Mouse (Mus musculus) kidney, embryonic 14.5 days (tissue): ENCODE results near the gene Maf. TPM values are rescaled to one million over a fixed set of nuclear protein-coding genes. Genes with fewer than 3 reads are reported as not detected.

Source experiments
- ATAC-seq: fragments of 200-750 bp; cut with Nextera tagmentation; 2 replicates; pipeline ENCODE4 v1.8.0; 2017; ENCODE audit warnings: moderate number of reproducible peaks, mild to moderate bottlenecking, moderate TSS enrichment, moderate library complexity; ENCODE audit not compliant: low FRiP score, low TSS enrichment
- H3K27ac ChIP-seq: fragments of 300-500 bp; sonication (generic); 2 replicates; pipeline ENCODE4 v1.5.1; 2014; ENCODE audit warnings: low read depth, mild to moderate bottlenecking, low read length, moderate library complexity, mixed read lengths
- H3K27me3 ChIP-seq: fragments of 300-500 bp; sonication (generic); 2 replicates; pipeline ENCODE4 v1.6.1; 2014; ENCODE audit warnings: mild to moderate bottlenecking, low read length; ENCODE audit not compliant: control insufficient read depth, insufficient read depth
- H3K36me3 ChIP-seq: fragments of 300-500 bp; sonication (generic); 2 replicates; pipeline ENCODE4 v1.6.1; 2014; ENCODE audit warnings: low read length, mixed read lengths; ENCODE audit not compliant: control insufficient read depth, insufficient read depth
- H3K4me1 ChIP-seq: fragments of 300-500 bp; sonication (generic); 2 replicates; pipeline ENCODE4 v1.6.1; 2014; ENCODE audit warnings: low read length, mixed read lengths; ENCODE audit not compliant: control insufficient read depth, insufficient read depth
- H3K4me2 ChIP-seq: fragments of 300-500 bp; sonication (generic); replicated peaks from 2 replicates; pipeline ENCODE4 v1.6.1; 2014; ENCODE audit warnings: low read depth, mild to moderate bottlenecking, low read length
- H3K4me3 ChIP-seq: fragments of 300-500 bp; sonication (generic); 2 replicates; pipeline ENCODE4 v1.5.1; 2014; ENCODE audit warnings: mild to moderate bottlenecking, low read length
- H3K9ac ChIP-seq: fragments of 300-500 bp; sonication (generic); 2 replicates; pipeline ENCODE4 v1.6.1; 2014; ENCODE audit warnings: low read depth, mild to moderate bottlenecking, low read length, moderate library complexity
- H3K9me3 ChIP-seq: fragments of 300-500 bp; sonication (generic); 2 replicates; pipeline ENCODE4 v1.6.1; 2016; ENCODE audit warnings: low read length; ENCODE audit not compliant: control insufficient read depth
- WGBS: fragments of 180-500 bp; shearing (Covaris S2); extraction: QIAGEN DNeasy Blood & Tissue Kit; methylation state at CpG from one replicate; pipeline ENCODE4 v1.1.7; 2014; 5-methylcytosine and 5-hydroxymethylcytosine counted together
- polyA plus RNA-seq: library from polyadenylated mRNA; unstranded; fragments of >200 nt; fragmentation: Nextera tagmentation; extraction: Ambion mirVana; gene quantifications from 2 replicates; pipeline ENCODE4 v1.2.1, GENCODE M21; 2014

The Maf gene
- 11.0 and 12.7 TPM in 2 replicates for polyA plus RNA-seq

DNA sequence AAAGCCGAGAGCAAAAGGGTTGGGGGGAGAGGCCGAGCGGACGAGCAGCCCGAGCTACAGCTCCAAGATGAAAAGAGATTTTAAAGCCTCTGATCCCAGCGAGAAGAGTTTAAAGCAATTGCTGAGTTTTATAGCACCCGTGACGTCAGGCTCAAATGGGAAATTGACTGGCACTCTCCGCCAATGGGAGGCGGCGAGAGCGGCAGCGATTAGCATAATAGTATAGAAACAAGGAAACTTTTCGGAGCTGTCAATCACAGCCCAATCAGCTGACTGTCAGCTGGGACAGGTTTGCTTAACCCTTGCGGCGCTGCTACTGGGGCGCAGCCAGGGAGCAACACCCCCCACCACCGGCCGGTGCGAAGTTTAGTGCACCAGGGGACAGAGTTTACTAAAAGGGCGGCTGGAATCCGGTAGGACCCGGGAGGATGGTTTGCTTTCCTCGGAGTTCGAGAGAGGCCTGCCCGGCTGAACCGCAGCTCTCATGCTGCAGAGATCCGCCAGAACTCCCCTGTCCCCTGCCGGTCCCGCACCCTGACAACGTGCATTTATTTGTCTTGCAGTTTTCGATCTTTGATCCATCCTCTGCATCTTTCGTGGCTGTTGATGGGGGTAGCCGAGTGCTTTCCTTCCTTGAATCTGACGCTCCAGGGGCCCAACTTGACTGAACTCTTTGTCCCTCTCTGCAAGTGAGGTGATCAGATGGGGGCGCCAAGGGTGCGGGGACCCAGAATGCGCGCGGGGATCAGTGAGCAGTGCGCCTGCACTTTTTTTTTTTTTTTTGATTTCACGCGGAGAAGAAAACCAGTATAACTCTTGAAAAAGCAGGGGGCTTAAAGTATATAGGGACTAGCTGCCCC, at the start of gene Maf:
Gene Maf, minus strand, starts transcription at position 64 of the 860 bp plus-strand sequence.
- peak within 1 kb of the TSS; percentile 84 for H3K9ac ChIP-seq
- peaks cover 23% of the 10 kb centered on the region for H3K4me1 ChIP-seq
- H3K4me3 ChIP-seq, result peak within 1 kb of the TSS; percentile 74
- H3K9me3 ChIP-seq, result no peaks in the 10 kb centered on the region
- H3K27ac ChIP-seq, result peak within 1 kb of the TSS; percentile 93
- peak within 1 kb of the TSS; percentile 87 for H3K4me2 ChIP-seq
- H3K27me3 ChIP-seq, result no peaks in the 10 kb centered on the region
- peak; percentile 67 for ATAC-seq
- WGBS, result under 1% methylated on average over 43 of the region's 43 CpGs
- no peaks in the 10 kb centered on the region for H3K36me3 ChIP-seq

DNA sequence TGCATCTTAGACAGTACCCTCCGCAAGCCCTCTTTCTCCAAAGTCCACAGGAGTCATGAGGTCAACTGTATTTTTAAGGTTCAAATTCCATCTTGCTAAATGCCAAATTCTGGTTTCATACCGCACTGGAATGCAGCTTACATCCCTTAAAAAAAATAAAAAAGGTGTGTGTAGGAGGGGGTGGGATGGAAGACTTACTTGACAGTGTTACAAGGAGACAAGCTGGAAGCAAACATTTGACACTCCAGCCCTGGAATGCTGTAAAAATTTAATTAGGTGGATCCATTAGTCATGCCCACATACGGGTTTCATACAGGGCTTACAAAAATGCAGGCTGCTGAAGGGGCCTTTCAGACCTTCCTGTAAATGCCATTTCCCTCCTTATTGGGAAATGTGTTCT, 49.4 kb upstream of the Maf start:
- WGBS, result 47% methylated on average over 3 of the region's 3 CpGs
- no peak for ATAC-seq

DNA sequence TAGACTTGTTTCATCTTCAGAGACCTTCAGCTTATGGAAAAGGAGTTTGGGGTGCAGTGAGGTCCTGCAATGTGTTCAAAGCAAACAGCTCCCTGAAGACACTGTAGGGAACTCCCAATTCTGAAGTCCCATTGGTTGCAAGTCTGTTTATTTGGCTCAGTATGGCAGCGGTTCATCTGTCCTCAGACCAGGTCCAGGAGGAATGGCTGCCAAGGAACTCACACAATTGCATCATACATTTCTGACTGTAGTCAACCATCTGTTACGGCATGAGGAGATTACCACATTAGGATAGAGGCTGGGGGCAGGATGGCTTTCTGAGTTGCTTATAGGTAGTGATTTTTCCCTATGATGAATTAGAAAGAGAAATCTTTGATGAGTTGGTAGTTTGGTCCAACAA, 48.4 kb upstream of the Maf start:
- no peak for ATAC-seq

More for the DNA sequence above, 49.4 kb upstream of the Maf start:
- no peak overlapping the region for H3K4me3 ChIP-seq
- no peaks in the 10 kb centered on the region for H3K27me3 ChIP-seq
- H3K4me1 ChIP-seq, result no peaks in the 10 kb centered on the region
- H3K9ac ChIP-seq, result no peak overlapping the region
- H3K36me3 ChIP-seq, result no peaks in the 10 kb centered on the region
- H3K9me3 ChIP-seq, result no peaks in the 10 kb centered on the region
- no peak overlapping the region for H3K4me2 ChIP-seq
- no peak overlapping the region for H3K27ac ChIP-seq

DNA sequence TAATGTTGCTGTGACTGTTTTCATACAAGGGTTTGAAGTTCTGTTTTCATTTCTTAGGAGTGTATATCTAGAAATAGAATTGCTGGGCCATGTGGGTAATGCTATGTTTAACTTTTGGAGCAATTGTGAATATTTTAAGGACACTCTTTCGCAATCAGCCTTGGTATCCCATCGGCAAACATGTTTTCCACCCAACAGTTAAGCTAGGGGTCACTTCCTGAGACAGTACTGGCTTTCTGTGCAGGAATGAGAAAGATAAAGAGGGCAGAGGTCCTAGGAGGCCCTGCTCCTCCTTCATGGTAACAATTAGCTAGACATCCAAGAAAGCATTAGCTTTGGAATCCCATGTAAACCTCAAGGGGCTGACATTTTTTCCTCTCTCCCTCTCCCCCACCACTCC, 47.1 kb upstream of the Maf start:
- WGBS, result 63% methylated on average over 2 of the region's 2 CpGs
- Histone ChIP-seq H3K36me3 (no peaks in the 10 kb centered on the region), H3K4me1 (no peaks in the 10 kb centered on the region), H3K27me3 (no peaks in the 10 kb centered on the region), H3K4me3 (no peak overlapping the region), H3K4me2 (no peak overlapping the region), H3K9me3 (no peaks in the 10 kb centered on the region), H3K9ac (no peak overlapping the region), H3K27ac (no peak overlapping the region)
- ATAC-seq, result no peak

More for the DNA sequence above, 48.4 kb upstream of the Maf start:
- no peaks in the 10 kb centered on the region for H3K4me1 ChIP-seq
- no peak overlapping the region for H3K4me2 ChIP-seq
- H3K27me3 ChIP-seq, result no peaks in the 10 kb centered on the region
- 93% methylated on average over 2 of the region's 2 CpGs for WGBS
- no peak overlapping the region for H3K9ac ChIP-seq
- no peaks in the 10 kb centered on the region for H3K9me3 ChIP-seq
- no peak overlapping the region for H3K4me3 ChIP-seq
- no peak overlapping the region for H3K27ac ChIP-seq
- no peaks in the 10 kb centered on the region for H3K36me3 ChIP-seq

DNA sequence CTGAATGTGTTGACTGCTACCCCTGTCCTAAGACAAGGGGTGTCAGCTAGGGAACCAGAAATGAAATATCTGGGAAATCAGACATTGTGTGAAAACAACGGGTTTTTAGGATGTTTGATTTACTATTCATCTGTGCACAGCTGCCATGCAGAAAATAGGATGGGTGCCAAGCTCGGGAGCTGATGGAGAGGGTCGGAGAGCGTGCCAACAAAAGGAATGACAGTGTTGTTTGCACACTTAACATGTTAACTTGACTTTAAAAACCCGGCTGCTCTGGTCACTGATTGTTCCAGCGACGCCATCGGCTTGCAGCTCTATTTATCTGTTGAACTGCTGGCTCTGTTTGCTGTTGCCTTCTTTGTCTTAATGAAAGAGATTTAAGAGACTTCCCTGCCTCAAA, 46.2 kb upstream of the Maf start:
- 83% methylated on average over 8 of the region's 8 CpGs for WGBS
- Histone ChIP-seq H3K27me3 (no peaks in the 10 kb centered on the region), H3K9ac (no peak overlapping the region), H3K4me1 (no peaks in the 10 kb centered on the region), H3K9me3 (no peaks in the 10 kb centered on the region), H3K4me2 (no peak overlapping the region), H3K27ac (no peak overlapping the region), H3K4me3 (no peak overlapping the region), H3K36me3 (no peaks in the 10 kb centered on the region)
- no peak for ATAC-seq

DNA sequence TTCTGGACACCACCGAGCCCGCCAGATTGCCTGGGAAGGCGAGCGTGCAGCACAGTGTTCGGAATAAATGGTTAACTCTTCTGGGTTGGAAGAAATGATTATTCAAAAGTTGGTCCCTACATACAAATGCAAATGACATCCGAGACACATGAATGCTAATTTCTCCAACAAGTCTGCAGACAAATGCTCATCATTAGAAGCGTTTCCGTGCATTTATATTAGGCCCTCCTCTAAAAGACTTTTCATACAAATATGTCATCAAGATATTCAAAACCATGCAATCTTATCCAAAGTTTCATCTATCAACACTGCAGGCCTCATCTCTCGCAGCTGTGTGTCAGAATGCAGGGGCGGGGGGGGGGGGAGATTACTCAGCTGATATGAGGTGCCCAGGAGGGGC, 39.8 kb upstream of the Maf start:
- WGBS, result 91% methylated on average over 10 of the region's 10 CpGs
- ATAC-seq, result no peak
- Histone ChIP-seq H3K27me3 (no peaks in the 10 kb centered on the region), H3K27ac (no peak overlapping the region), H3K4me2 (no peak overlapping the region), H3K4me3 (no peak overlapping the region), H3K4me1 (no peaks in the 10 kb centered on the region), H3K9ac (no peak overlapping the region), H3K36me3 (no peaks in the 10 kb centered on the region), H3K9me3 (no peaks in the 10 kb centered on the region)

DNA sequence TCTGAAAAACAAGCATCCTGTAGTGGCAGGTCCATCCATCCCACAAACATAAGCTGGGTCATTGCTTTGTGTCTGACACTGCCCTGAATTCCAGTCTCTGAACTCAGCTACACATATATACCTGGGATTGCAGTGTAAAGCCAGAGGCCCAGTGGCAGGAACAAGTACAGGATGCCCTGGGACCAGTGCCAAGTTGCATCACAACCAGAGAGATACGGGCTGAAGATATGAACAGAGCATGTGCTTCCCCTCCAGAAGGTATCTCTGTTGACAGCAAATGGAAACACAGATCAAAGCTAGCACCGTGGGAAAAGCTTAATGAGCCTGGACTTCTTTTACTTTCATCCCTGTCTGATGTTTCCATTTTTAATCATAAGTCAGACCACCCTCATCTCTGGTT, 38.1 kb upstream of the Maf start:
- Histone ChIP-seq H3K36me3 (no peaks in the 10 kb centered on the region), H3K4me3 (no peak overlapping the region), H3K27ac (no peak overlapping the region), H3K27me3 (no peaks in the 10 kb centered on the region), H3K4me2 (no peak overlapping the region), H3K4me1 (no peaks in the 10 kb centered on the region), H3K9ac (no peak overlapping the region), H3K9me3 (no peaks in the 10 kb centered on the region)
- 58% methylated on average over 2 of the region's 2 CpGs for WGBS
- ATAC-seq, result no peak

DNA sequence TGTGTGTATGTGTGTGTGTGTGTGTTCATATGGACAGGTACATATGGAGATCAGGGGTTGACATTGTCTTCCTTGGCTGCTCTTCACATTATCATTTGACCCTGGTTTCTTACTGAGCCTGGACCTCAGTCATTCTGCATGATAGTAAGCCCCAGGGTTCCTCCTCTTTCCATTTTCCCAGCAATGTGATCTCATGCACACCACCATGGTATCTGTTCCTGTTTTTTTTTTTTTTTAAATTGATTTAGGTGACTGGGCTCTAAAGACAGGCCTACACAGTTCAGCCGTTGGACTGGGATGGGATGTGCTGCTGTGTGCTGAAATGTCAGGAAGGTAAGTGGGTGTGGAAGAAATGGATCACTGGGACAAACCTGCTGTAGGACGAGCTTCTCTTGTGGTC, 35.8 kb upstream of the Maf start:
- 55% methylated on average over 2 of the region's 2 CpGs for WGBS
- Histone ChIP-seq H3K27ac (no peak overlapping the region), H3K4me1 (no peaks in the 10 kb centered on the region), H3K9me3 (no peaks in the 10 kb centered on the region), H3K27me3 (no peaks in the 10 kb centered on the region), H3K36me3 (no peaks in the 10 kb centered on the region), H3K9ac (no peak overlapping the region), H3K4me3 (no peak overlapping the region), H3K4me2 (no peak overlapping the region)
- no peak for ATAC-seq

DNA sequence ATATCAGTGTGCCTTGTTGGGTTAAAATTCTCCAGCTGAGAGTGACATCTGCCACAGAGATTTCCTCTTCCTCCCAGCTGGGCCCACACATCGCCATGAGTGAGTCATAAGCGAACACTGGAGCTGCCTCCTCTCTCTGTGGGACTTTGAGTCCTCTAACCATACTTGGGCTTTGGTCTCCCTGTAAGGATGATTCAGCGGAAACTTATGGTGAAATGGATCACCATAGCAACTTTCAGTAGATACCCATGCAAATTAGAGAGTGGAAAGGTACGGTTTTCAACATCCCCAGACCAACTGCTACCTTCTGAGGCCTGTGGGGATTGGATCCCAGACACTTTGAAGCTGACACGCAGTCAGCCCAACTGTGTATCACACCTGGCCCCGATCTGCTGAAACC, 35.1 kb upstream of the Maf start:
- Histone ChIP-seq H3K4me1 (no peaks in the 10 kb centered on the region), H3K27me3 (no peaks in the 10 kb centered on the region), H3K27ac (no peak overlapping the region), H3K36me3 (no peaks in the 10 kb centered on the region), H3K4me2 (no peak overlapping the region), H3K4me3 (no peak overlapping the region), H3K9ac (no peak overlapping the region), H3K9me3 (no peaks in the 10 kb centered on the region)
- 95% methylated on average over 6 of the region's 6 CpGs for WGBS
- ATAC-seq, result no peak
